Mouse (Mus musculus) hindbrain, postnatal 0 days (tissue): ENCODE data around the gene Bmp7. TPM values are rescaled to one million over a fixed set of nuclear protein-coding genes. Genes with fewer than 3 reads are reported as not detected.
A peak's percentile ranks its signal among the peaks of the same experiment; 100 is the strongest.

Source experiments
- ATAC-seq: fragments of 200-750 bp; cut with Nextera tagmentation; 2 replicates; pipeline ENCODE4 v1.8.0; 2017; ENCODE audit warnings: mild to moderate bottlenecking, moderate TSS enrichment, moderate library complexity
- DNase-seq: peaks from one replicate; pipeline ENCODE4 v3.0.0-alpha.2; 2015; ENCODE audit warnings: low spot score
- H3K27ac ChIP-seq: fragments of 300-500 bp; sonication (generic); 2 replicates; pipeline ENCODE4 v1.5.1; 2014; ENCODE audit warnings: mild to moderate bottlenecking
- H3K27me3 ChIP-seq: fragments of 300-500 bp; sonication (generic); 2 replicates; pipeline ENCODE4 v1.6.1; 2014; ENCODE audit warnings: low read length, mixed read lengths; ENCODE audit not compliant: insufficient read depth
- H3K36me3 ChIP-seq: fragments of 300-500 bp; sonication (generic); 2 replicates; pipeline ENCODE4 v1.6.1; 2014; ENCODE audit warnings: low read length, mixed read lengths; ENCODE audit not compliant: insufficient read depth
- H3K4me1 ChIP-seq: fragments of 300-500 bp; sonication (generic); 2 replicates; pipeline ENCODE4 v1.6.1; 2014; ENCODE audit warnings: antibody characterized with exemption, low read length, mixed read lengths; ENCODE audit not compliant: insufficient read depth
- H3K4me2 ChIP-seq: fragments of 300-500 bp; sonication (generic); 2 replicates; pipeline ENCODE4 v1.6.1; 2014; ENCODE audit warnings: low read depth, mild to moderate bottlenecking, low read length, moderate library complexity, mixed read lengths
- H3K4me3 ChIP-seq: fragments of 300-500 bp; sonication (generic); 2 replicates; pipeline ENCODE4 v1.5.1; 2014; ENCODE audit warnings: low read length
- H3K9ac ChIP-seq: fragments of 300-500 bp; sonication (generic); replicated peaks from 2 replicates; pipeline ENCODE4 v1.6.1; 2014; ENCODE audit warnings: mild to moderate bottlenecking, low read length, moderate library complexity, mixed read lengths
- H3K9me3 ChIP-seq: fragments of 300-500 bp; sonication (generic); 2 replicates; pipeline ENCODE4 v1.6.1; 2016; ENCODE audit warnings: low read length, mixed read lengths
- CTCF ChIP-seq: IDR thresholded peaks from 2 replicates; pipeline ENCODE4 v1.5.1; 2016; ENCODE audit warnings: antibody characterized with exemption, control low read depth, low read depth
- WGBS: fragments of 180-500 bp; shearing (Covaris S2); extraction: QIAGEN DNeasy Blood & Tissue Kit; methylation state at CpG from one replicate; pipeline ENCODE4 v1.1.7; 2014; 5-methylcytosine and 5-hydroxymethylcytosine counted together
- polyA plus RNA-seq: library from polyadenylated mRNA; unstranded; fragments of >200 nt; fragmentation: Nextera tagmentation; extraction: Ambion mirVana; gene quantifications from 2 replicates; pipeline ENCODE4 v1.2.1, GENCODE M21; 2015
- total RNA-seq: library from RNA; depleted of rRNA; stranded (reverse); fragments of >200 nt; gene quantifications from 2 replicates; pipeline ENCODE4 v1.2.3, GENCODE M21; 2014

Gene Bmp7
- total and polyA plus RNA-seq, 2 experiments from 2014 or later = 15.6 to 25.1 TPM

DNA sequence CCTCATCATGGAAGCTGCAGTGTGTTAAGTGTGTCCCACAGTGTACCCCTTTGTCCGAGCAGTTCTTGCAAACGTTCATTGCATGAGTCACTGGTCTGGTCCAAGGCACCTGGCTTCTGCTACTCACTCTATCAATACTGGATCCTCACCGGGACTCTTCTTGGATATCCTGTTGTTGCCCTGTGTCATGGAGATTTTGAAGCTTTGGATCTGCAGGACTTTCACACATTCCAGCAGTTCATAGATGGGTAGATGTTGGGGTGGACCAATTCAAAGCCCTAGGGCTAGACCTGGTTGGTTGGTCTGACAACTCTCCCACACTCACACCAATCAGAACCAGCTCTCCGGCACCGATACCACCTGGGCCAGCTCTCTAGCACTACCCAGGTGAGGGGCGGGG, 103.6 kb downstream of the Bmp7 start:
- H3K4me3 ChIP-seq = no peak overlapping the region
- 86% methylated on average over 6 of the region's 6 CpGs for WGBS
- ATAC-seq (no peak), DNase-seq (no peak)
- H3K4me2 ChIP-seq = no peak overlapping the region
- H3K9me3 ChIP-seq = no peaks in the 10 kb centered on the region
- H3K27ac ChIP-seq = no peak overlapping the region
- H3K27me3 ChIP-seq = no peaks in the 10 kb centered on the region; the same call in 1 of the 2 replicates
- peaks cover 5% of the 10 kb centered on the region; the same call in 1 of the 2 replicates for H3K4me1 ChIP-seq
- H3K9ac ChIP-seq = no peak overlapping the region
- TF ChIP-seq CTCF = no peak
- H3K36me3 ChIP-seq = no peaks in the 10 kb centered on the region

DNA sequence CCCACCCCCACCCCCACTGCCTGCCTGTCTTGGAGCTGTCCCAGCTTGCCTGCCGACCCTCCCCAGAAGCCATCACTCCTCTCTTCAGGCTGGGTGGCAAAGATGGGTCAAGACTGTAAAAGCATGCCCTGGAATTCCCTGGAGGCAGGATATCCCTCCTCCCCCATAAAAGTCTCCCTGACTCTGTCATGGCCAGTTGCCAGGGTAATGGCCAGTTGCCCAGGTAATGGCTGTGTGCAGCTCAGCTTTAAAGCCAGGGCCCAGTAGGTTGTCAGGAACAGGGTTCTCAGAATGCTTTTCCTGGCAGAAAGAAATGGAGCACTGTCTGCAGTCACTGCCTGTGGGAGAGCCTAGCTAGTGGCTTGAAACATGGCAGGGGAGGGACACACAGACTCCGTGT, 106.9 kb downstream of the Bmp7 start:
- no peak for TF ChIP-seq CTCF
- 19% methylated on average over 2 of the region's 2 CpGs for WGBS
- peak; percentile 80 for DNase-seq
- Histone ChIP-seq H3K9ac (no peak overlapping the region), H3K27me3 (no peaks in the 10 kb centered on the region), H3K27ac (no peak overlapping the region), H3K4me3 (no peak overlapping the region), H3K36me3 (no peaks in the 10 kb centered on the region), H3K9me3 (no peaks in the 10 kb centered on the region), H3K4me2 (no peak overlapping the region), H3K4me1 (no peaks in the 10 kb centered on the region)
- peak; percentile 43; the same call in 1 of the 2 replicates for ATAC-seq

DNA sequence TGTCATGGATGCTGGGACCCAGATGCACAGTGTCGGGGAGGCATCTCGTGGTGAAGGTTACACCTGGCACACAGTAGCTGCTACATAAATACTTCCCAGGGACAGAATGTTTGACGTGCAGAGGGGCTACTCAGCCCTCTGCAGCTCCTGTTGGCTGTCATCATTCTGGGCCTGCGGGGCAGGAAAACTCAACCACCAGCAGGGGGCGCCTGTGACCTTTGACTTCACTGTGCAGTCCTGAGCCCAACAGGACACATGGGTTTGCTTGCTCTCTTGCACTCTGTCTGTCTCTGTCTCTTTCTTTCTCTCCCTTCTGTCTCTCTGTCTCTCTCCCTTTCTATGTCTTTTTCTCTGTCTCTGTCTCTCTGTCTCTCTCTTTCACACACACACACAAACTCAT, 108.4 kb downstream of the Bmp7 start:
- DNase-seq (peak; percentile 76), ATAC-seq (peak; percentile 66)
- H3K4me3 ChIP-seq = no peak overlapping the region
- no peak overlapping the region for H3K4me2 ChIP-seq
- TF ChIP-seq CTCF = peak; percentile 82
- no peak overlapping the region for H3K27ac ChIP-seq
- no peaks in the 10 kb centered on the region for H3K4me1 ChIP-seq
- no peaks in the 10 kb centered on the region for H3K27me3 ChIP-seq
- H3K36me3 ChIP-seq = no peaks in the 10 kb centered on the region
- no peaks in the 10 kb centered on the region for H3K9me3 ChIP-seq
- 19% methylated on average over 5 of the region's 5 CpGs for WGBS
- no peak overlapping the region for H3K9ac ChIP-seq

- DNase-seq = peak; percentile 89
- H3K9me3 ChIP-seq = no peaks in the 10 kb centered on the region
- no peak overlapping the region for H3K9ac ChIP-seq
- no peaks in the 10 kb centered on the region for H3K36me3 ChIP-seq
- no peak overlapping the region for H3K4me2 ChIP-seq
- ATAC-seq = peak; percentile 63
- H3K27ac ChIP-seq = no peak overlapping the region
- no peaks in the 10 kb centered on the region for H3K27me3 ChIP-seq
- no peak overlapping the region for H3K4me3 ChIP-seq
- H3K4me1 ChIP-seq = no peaks in the 10 kb centered on the region
- WGBS = 13% methylated on average over 3 of the region's 3 CpGs
- TF ChIP-seq CTCF = peak; percentile 99
These were observed 109.0 kb downstream of the Bmp7 start for GRCm38 (mm10) chr2:172831133-172831532.

GRCm38 (mm10) chr2:172828229-172828628, 111.9 kb downstream of the Bmp7 start:
- WGBS = 46% methylated on average over 5 of the region's 5 CpGs

DNA sequence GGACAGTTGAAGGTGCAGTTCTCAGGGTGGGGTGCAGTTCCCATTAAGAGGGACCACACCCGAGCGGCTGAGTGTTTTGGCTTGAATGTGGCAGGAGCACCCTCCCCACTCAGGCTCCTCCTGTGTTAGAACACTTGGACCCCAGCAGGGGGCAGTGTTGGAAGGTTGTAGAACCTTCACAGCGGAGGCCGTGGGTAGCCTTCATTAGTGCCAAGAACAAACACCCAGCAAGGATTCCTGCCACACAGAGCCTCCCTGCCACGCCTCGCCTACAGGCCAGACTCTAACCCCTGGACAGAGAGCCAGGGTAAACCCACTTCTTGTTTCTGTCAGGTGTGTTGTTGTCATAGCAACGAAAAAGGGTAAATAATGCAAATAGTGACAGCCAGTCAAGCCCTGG, 112.6 kb downstream of the Bmp7 start:
- no peaks in the 10 kb centered on the region for H3K9me3 ChIP-seq
- WGBS = 65% methylated on average over 7 of the region's 7 CpGs
- H3K27me3 ChIP-seq = no peaks in the 10 kb centered on the region; the same call in 1 of the 2 replicates
- peak; percentile 60 for TF ChIP-seq CTCF
- H3K36me3 ChIP-seq = no peaks in the 10 kb centered on the region
- no peak overlapping the region for H3K27ac ChIP-seq
- ATAC-seq (no peak), DNase-seq (peak; percentile 73)
- no peak overlapping the region for H3K9ac ChIP-seq
- no peaks in the 10 kb centered on the region for H3K4me1 ChIP-seq
- no peak overlapping the region for H3K4me2 ChIP-seq
- no peak overlapping the region for H3K4me3 ChIP-seq

More at GRCm38 (mm10) chr2:172828229-172828628, 111.9 kb downstream of the Bmp7 start:
- no peak for TF ChIP-seq CTCF
- H3K4me3 ChIP-seq = no peak overlapping the region
- ATAC-seq (no peak), DNase-seq (no peak)
- no peaks in the 10 kb centered on the region for H3K4me1 ChIP-seq
- no peaks in the 10 kb centered on the region for H3K36me3 ChIP-seq
- H3K9ac ChIP-seq = no peak overlapping the region
- H3K27me3 ChIP-seq = no peaks in the 10 kb centered on the region; the same call in 1 of the 2 replicates
- no peaks in the 10 kb centered on the region for H3K9me3 ChIP-seq
- no peak overlapping the region for H3K27ac ChIP-seq
- no peak overlapping the region for H3K4me2 ChIP-seq

DNA sequence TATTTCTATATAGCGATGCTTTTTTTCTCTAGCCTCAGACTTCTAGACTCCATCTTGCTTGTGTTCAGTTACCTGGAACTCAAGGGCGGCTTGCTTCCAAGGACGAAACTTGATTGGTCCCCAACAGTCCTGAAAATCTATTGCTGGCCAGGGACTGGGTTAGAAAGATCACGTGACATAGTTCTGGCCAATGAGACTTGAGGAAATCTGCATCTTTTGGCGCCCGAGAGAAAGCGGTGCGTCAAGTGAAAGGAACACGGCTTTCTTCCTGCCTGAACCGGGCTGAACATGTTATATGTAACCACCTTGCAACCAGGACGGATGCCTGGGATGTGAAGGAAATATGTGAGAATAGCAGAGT, 114.4 kb downstream of the Bmp7 start:
- H3K27ac ChIP-seq = no peak overlapping the region
- H3K4me3 ChIP-seq = no peak overlapping the region
- 89% methylated on average over 11 of the region's 11 CpGs for WGBS
- no peaks in the 10 kb centered on the region for H3K4me1 ChIP-seq
- no peaks in the 10 kb centered on the region; the same call in 1 of the 2 replicates for H3K27me3 ChIP-seq
- no peak overlapping the region for H3K9ac ChIP-seq
- no peak for DNase-seq
- no peak for TF ChIP-seq CTCF
- H3K4me2 ChIP-seq = no peak overlapping the region
- no peak for ATAC-seq
- H3K36me3 ChIP-seq = no peaks in the 10 kb centered on the region
- no peaks in the 10 kb centered on the region for H3K9me3 ChIP-seq
